Mouse (Mus musculus): ENCODE measurements around the gene Bpi. TPM values are rescaled to one million over a fixed set of nuclear protein-coding genes. Genes with fewer than 3 reads are reported as not detected.

Bpi gene
- total RNA-seq, 2 experiments from 2014 or later: not detected

GRCm38 (mm10) chr2:158281497-158282205, 23.8 kb downstream of the Bpi start:
- intact Hi-C loops (cut with DNase I): loop anchor here (5.0 kb wide), 1 partner anchor 61 kb away; no protein-coding TSS in a partner anchor
- no peak for DNase-seq (ENCODE audit: low spot score in 2 of 2)

- intact Hi-C loops (cut with DNase I): loop anchor here (5.0 kb wide), 1 partner anchor 59 kb away; no protein-coding TSS in a partner anchor
- no peak for DNase-seq (ENCODE audit: low spot score in 2 of 2)
Observed at GRCm38 (mm10) chr2:158283136-158283535, 25.2 kb downstream of the Bpi start.

DNA sequence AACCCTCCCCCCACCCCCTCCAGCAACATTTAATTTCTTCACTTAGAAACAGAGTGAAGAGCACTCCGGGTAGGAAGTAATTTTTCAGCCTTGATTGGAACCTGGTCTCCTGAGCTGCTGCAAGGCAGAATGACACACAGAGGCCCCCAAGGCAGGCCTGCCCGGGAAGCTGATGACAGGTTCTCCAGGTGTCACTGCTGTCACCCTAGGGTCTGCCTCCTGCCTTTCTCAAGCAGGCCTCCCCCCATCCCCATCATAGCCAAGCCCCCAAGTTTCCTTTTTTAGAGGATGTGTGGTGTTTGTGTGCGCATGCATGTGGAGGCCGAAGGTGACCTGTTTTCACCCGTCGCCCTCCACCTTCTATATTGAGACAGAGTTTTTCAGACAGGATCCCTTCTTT, 25.9 kb downstream of the Bpi start:
- no peak for DNase-seq (ENCODE audit: low spot score in 2 of 2)
- intact Hi-C loops (cut with DNase I): loop anchor here (5.0 kb wide), 1 partner anchor 59 kb away; no protein-coding TSS in a partner anchor

GRCm38 (mm10) chr2:158284571-158284970, 26.7 kb downstream of the Bpi start:
- intact Hi-C loops (cut with DNase I): loop anchor here (5.0 kb wide), 1 partner anchor 58 kb away; no protein-coding TSS in a partner anchor
- peak; percentile 26 to 43 for DNase-seq (ENCODE audit: low spot score in 2 of 2)

DNA sequence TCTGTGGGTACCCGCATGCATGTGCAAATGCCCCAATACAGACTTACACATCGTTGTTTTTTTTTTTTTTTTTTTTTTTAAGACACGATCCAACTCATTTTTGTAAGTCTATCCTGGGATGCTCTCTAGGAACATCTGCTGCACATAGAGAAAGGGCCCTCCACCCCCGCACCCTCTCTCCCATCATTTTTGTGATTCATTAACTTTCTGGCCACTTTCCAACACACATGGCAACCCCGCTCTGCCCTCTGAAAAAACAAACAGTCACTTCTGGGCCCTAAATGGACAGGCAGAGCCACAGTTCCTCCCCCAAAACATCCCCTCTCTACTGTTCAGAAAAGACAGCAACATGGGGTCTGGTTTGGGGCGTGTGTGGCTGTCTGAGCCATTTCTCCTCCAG, 27.8 kb downstream of the Bpi start:
- intact Hi-C loops (cut with DNase I): no loop called here
- DNase-seq (ENCODE audit: low spot score in 2 of 2): peak in 1 of 2 experiments; percentile 43

GRCm38 (mm10) chr2:158295700-158296099, 37.8 kb downstream of the Bpi start:
- no peak for DNase-seq (ENCODE audit: low spot score in 2 of 2)
- intact Hi-C loops (cut with DNase I): no loop called here

GRCm38 (mm10) chr2:158299203-158299602, 41.3 kb downstream of the Bpi start:
- intact Hi-C loops (cut with DNase I): no loop called here
- no peak for DNase-seq (ENCODE audit: low spot score in 2 of 2)

- no peak for DNase-seq (ENCODE audit: low spot score in 2 of 2)
Observed at GRCm38 (mm10) chr2:158299731-158300130, 41.8 kb downstream of the Bpi start.

GRCm38 (mm10) chr2:158302807-158303206, 44.9 kb downstream of the Bpi start:
- intact Hi-C loops (cut with DNase I): no loop called here
- no peak for DNase-seq (ENCODE audit: low spot score in 2 of 2)

More at GRCm38 (mm10) chr2:158299731-158300130, 41.8 kb downstream of the Bpi start:
- intact Hi-C loops (cut with DNase I): no loop called here

GRCm38 (mm10) chr2:158305948-158306695, 48.2 kb downstream of the Bpi start, which contains the start of gene Lbp:
Gene Lbp, plus strand, starts transcription at chr2:158306493.
- no peak for DNase-seq (ENCODE audit: low spot score in 2 of 2)
- intact Hi-C loops (cut with DNase I): no loop called here

DNA sequence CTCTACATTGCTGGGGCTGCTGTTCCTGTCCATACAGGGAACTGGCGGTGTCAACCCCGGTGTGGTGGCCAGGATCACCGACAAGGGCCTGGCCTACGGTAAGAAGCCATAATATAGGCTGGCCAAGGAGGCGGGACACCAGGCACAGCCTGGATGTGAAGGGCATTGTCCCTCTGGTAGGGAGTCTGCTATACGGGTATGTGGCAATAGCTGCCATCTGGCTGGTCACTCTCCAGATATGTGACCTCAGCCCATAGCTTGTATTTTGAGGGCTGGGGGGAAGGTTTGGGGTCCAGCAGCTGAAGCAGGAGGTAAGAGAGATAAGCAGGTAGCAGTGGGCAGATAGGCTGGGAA, 48.8 kb downstream of the Bpi start:
- intact Hi-C loops (cut with DNase I): no loop called here
- DNase-seq (ENCODE audit: low spot score in 2 of 2): no peak

DNA sequence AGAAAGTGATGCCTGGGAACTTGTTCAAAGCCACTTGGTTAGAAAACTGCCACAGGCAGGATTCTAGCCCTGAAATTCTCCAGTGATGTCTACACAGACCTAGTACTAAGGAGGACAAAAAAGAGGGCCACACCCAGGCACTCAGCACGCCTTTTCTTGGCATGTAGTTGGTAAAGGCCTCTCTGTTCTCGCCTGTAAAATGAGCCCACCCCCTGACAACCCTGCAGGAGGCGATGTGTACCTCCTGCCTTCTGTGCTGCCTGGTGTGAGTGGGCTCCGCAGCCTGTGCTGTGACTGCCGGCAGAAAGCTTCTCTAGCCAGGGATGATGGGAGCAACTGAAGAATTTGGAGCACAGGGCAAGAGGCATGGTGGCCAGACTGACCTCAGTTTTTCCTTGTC, 50.4 kb downstream of the Bpi start:
- DNase-seq (ENCODE audit: low spot score in 2 of 2): peak in 1 of 2 experiments; percentile 54
- intact Hi-C loops (cut with DNase I): no loop called here

GRCm38 (mm10) chr2:158313089-158313488, 55.2 kb downstream of the Bpi start:
- DNase-seq (ENCODE audit: low spot score in 2 of 2): no peak
- intact Hi-C loops (cut with DNase I): no loop called here

DNA sequence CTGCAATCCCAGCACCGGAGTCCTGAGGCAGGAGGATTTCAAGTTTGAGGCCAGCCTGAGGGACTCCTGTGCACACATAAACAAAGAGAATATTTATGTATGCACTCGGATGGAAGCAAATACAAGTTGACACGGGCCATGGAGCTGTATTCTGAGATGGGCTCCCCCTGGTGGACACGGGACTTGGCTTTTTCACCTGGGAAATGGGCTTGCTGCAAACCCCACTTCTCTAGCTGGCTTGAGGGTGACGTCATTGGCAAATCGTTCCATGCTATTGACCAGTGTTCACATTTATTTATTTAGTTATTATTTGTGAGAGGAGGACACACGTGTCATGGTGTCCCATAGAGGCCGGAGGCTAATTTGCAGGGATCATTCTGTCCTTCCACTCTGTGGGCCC, 58.5 kb downstream of the Bpi start:
- intact Hi-C loops (cut with DNase I): loop anchor here (2.0 kb wide), 1 partner anchor 24 kb away; no protein-coding TSS in a partner anchor
- no peak for DNase-seq (ENCODE audit: low spot score in 2 of 2)

DNA sequence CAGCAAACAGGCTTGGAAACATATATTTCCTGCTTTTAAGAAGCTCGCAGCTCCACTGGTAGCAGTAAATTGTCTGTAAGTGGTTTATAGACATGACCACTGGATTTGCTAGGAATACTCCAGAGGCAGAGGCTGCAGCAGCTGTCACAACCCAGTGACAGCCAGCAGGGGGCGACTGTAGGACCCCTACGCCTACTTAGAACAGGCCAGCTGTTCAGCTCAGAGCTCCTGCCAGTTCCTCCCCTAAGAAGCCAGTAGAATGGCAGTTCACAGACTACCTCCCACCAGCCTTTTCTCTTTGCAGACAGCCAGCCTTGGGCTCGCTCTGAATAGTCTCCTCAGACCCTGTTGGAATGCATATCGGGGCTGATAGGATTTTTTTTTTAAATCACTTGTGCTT, 59.1 kb downstream of the Bpi start:
- intact Hi-C loops (cut with DNase I): loop anchor here (2.0 kb wide), 1 partner anchor 24 kb away; no protein-coding TSS in a partner anchor
- peak; percentile 62 to 80 for DNase-seq (ENCODE audit: low spot score in 2 of 2)

DNA sequence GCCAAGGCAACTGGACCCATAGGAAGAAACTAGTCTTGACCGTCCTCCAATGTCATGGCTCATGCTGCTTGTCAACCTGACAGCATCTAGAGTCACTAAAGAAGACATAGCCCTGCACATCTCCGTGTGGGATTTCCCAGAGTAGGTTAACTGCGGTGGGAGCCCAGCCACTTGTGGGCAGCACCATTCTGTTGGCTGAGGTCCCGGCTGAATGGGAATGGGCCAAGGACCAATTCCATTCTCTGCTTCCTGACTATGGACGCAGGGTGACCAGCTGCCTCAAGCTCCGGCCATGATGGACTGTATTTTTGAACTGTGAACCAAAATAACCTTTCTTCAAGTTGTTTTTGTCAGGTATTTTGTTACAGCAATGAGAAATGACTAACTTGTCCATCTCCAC, 63.7 kb downstream of the Bpi start:
- no peak for DNase-seq (ENCODE audit: low spot score in 2 of 2)
- intact Hi-C loops (cut with DNase I): no loop called here

DNA sequence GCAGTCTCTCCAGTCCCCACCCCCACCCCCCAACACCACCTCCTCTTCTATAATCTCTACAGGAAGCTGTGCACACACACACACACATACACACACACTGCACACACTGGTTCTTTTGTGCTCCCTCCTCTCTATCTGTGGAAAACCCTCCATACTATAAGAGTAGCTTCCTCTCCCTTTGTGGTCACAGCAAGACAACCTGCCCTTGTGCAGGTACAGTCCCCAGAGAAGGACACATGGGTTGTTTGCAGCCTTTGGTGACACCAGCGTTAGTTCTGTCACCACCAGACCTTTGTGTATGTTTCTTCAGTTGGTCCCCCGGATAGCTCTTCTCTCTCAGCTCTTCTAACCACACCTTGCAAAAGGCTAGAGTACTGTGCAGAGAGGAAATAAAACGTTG, 65.0 kb downstream of the Bpi start:
- no peak for DNase-seq (ENCODE audit: low spot score in 2 of 2)
- intact Hi-C loops (cut with DNase I): no loop called here

DNA sequence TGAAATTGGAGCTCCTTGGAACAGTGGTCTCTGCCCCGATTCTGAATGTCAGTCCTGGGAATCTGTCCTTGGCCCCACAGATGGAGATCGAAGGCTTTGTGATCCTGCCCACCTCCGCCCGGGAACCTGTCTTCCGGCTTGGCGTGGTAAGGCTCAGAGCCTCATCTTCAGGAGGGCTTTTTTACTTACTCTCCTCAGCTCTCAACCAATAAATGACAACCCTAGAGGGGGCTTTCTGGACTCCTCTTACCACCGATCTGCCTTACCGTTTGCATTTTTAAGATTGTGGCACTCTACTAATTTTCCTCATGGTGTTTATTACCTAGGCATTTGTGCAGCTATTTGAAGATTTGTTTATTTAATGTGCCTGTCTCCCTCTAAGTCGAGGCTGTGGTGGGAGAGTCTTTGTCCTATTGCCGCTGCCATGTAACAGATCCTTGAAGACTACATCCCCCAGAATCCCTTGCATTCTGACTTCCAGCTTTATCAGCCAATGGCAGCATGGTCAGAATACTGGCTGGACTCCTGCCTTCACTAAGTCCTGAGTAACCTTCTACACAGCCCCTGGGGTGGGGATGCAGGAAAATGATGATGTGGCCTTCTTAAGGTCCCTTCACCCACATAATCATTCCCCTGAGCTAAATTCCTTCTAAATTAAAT, 66.8 kb downstream of the Bpi start:
- intact Hi-C loops (cut with DNase I): no loop called here
- DNase-seq (ENCODE audit: low spot score in 2 of 2): peak; percentile 26 to 57

GRCm38 (mm10) chr2:158325609-158326008, 67.7 kb downstream of the Bpi start:
- intact Hi-C loops (cut with DNase I): no loop called here
- no peak for DNase-seq (ENCODE audit: low spot score in 2 of 2)

Measured in left cerebral cortex, postnatal 25 days (tissue).